Mouse (Mus musculus): ENCODE results near the gene Ddr2. TPM values are rescaled to one million over a fixed set of nuclear protein-coding genes. Genes with fewer than 3 reads are reported as not detected.

Ddr2 gene
- 52.4 and 53.6 TPM in 2 replicates for polyA plus RNA-seq (2014; fragmentation: Nextera tagmentation; extraction: Ambion mirVana)

DNA sequence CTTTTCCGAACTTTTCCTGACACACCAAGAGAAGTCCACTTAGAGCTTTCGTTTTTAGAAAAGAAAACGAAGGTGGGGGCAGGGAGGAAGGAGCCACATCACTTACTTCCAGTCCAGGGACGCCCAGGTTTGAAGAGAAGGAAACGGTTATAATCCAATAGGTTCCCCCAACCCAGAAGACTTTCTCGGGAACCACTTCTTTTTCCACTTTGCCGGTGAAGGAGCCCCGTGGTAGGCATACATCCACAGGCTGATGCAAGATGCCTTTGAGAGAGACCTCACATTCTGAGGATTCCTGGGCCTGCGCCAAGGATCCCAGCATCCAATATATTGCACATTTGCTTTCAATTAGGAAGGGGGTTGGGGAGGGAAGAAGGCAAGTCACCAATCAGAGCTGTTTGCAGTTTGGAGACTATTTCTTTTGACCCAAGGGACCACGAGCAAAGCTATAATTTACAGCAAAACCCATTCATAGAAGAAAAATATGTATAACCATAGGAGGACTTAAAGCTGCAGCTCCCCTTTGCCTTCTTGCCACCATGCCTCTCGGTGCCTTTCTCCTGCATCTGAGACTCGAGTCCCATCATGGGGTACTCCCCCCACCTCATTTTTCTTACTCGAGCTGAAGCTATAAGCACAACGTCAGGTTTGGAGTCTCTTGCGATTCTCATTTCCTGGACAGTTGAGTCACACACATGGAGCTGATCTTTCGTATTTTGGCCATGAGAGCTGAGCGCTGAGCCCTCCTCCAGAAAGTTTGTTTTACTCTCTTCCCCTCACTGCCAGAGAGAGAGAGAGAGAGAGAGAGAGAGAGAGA, at the start of gene Ddr2:
TSS of gene Ddr2 (minus strand) at position 247 of the 817 bp plus-strand sequence.
- peak; percentile 92 for ATAC-seq (ENCODE audit: insufficient read depth)

DNA sequence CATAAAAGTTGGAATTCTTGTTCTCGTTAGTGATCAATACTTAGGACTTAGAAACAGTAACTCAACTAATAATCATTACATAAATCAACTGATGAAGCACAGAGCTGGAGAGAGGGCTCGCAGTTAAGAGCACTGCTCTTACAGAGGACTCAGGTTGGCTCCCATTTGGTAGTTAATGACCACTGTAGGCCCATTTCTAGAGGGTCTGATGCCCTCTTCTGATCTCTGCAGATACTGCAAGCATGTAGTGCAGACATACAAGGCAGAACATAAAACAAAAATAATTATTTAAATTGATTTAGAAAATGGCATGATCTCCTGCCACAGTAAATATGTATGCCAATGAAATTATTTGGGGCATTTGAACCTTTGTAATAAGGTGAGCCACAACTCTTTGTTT, 49.1 kb upstream of the Ddr2 start:
- no peak overlapping the region for H3K4me2 ChIP-seq
- no peaks in the 10 kb centered on the region; the same call in 1 of the 2 replicates for H3K4me1 ChIP-seq (ENCODE audit: insufficient read depth)
- H3K27ac ChIP-seq (ENCODE audit: low read depth), result no peak overlapping the region
- no peaks in the 10 kb centered on the region for H3K9me3 ChIP-seq (ENCODE audit: low read depth, low read length)
- H3K4me3 ChIP-seq (ENCODE audit: low read depth, low read length), result no peak overlapping the region
- ATAC-seq (ENCODE audit: insufficient read depth) (no peak), DNase-seq (no peak)
- peaks cover 46% of the 10 kb centered on the region for H3K36me3 ChIP-seq (ENCODE audit: insufficient read depth)
- 88% methylated on average over 2 of the region's 2 CpGs for WGBS
- no peak overlapping the region for H3K9ac ChIP-seq
- TF ChIP-seq CTCF (IDR thresholded peaks at IDR 0.05; ENCODE audit: low read depth), result 0 out of 2 replicates have a peak, but pooled peaks have one; percentile 4
- no peaks in the 10 kb centered on the region for H3K27me3 ChIP-seq (ENCODE audit: insufficient read depth, low read length)

More for the DNA sequence above, at the start of gene Ddr2:
- Histone ChIP-seq H3K27ac (ENCODE audit: low read depth) (peak within 1 kb of the TSS; percentile 88), H3K9me3 (ENCODE audit: low read depth, low read length) (no peaks in the 10 kb centered on the region), H3K27me3 (ENCODE audit: insufficient read depth, low read length) (no peaks in the 10 kb centered on the region), H3K4me1 (ENCODE audit: insufficient read depth) (peaks cover 6% of the 10 kb centered on the region; the same call in 1 of the 2 replicates), H3K4me3 (ENCODE audit: low read depth, low read length) (peak within 1 kb of the TSS; percentile 43), H3K9ac (peak within 1 kb of the TSS; percentile 63), H3K4me2 (peak within 1 kb of the TSS; percentile 67), H3K36me3 (ENCODE audit: insufficient read depth) (no peaks in the 10 kb centered on the region)
- peak; percentile 95 for DNase-seq
- no peak for TF ChIP-seq CTCF (IDR thresholded peaks at IDR 0.05; ENCODE audit: low read depth)
- WGBS, result 25% methylated on average over 17 of the region's 17 CpGs

DNA sequence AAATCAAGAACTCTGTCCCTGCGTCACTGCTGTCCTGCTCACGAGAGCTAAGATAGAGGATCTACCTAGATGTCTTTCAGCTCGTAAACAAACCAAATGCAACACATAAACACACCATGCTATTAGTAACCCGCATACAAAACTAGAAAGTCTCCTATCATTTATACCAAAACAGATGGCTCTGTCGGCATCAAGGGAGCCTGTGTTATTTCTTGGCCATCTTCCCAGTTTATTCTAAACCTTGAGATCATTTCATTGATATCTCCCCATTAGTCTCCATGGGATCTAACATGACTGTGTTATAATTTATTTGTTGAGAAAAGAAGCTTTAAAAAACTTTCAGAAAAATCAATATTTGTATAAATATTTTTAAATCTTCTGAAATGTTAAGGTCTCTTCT, 45.2 kb upstream of the Ddr2 start:
- 58% methylated on average over 5 of the region's 5 CpGs for WGBS
- Histone ChIP-seq H3K4me2 (no peak overlapping the region), H3K4me3 (ENCODE audit: low read depth, low read length) (no peak overlapping the region), H3K9ac (no peak overlapping the region), H3K27ac (ENCODE audit: low read depth) (no peak overlapping the region), H3K4me1 (ENCODE audit: insufficient read depth) (no peaks in the 10 kb centered on the region), H3K9me3 (ENCODE audit: low read depth, low read length) (no peaks in the 10 kb centered on the region), H3K27me3 (ENCODE audit: insufficient read depth, low read length) (no peaks in the 10 kb centered on the region), H3K36me3 (ENCODE audit: insufficient read depth) (peaks cover 40% of the 10 kb centered on the region)
- DNase-seq (no peak), ATAC-seq (ENCODE audit: insufficient read depth) (no peak)
- no peak for TF ChIP-seq CTCF (IDR thresholded peaks at IDR 0.05; ENCODE audit: low read depth)

DNA sequence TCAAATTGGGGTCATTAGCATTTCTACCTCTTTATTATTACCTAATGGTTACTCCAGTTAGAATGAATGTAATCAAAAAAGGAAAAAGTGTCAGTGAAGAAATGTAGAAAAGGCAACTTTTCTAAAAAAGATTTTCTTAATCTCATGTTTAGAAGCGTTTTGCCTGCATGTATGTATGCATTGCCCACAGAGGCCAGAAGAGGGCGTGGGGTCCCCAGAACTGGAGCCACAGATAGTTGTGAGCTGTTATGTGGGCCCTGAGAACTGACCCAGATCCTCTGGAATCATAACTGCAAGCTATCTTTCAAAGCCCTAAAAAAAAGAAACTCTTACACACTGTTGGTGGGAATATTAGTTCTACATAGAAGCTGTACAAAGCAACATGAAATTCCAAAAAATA, 44.7 kb upstream of the Ddr2 start:
- Histone ChIP-seq H3K4me1 (ENCODE audit: insufficient read depth) (no peaks in the 10 kb centered on the region), H3K36me3 (ENCODE audit: insufficient read depth) (peaks cover 36% of the 10 kb centered on the region), H3K9me3 (ENCODE audit: low read depth, low read length) (no peaks in the 10 kb centered on the region), H3K9ac (no peak overlapping the region), H3K27me3 (ENCODE audit: insufficient read depth, low read length) (no peaks in the 10 kb centered on the region), H3K4me3 (ENCODE audit: low read depth, low read length) (no peak overlapping the region), H3K27ac (ENCODE audit: low read depth) (no peak overlapping the region), H3K4me2 (no peak overlapping the region)
- ATAC-seq (ENCODE audit: insufficient read depth) (no peak), DNase-seq (no peak)
- 73% methylated on average over 2 of the region's 2 CpGs for WGBS
- TF ChIP-seq CTCF (IDR thresholded peaks at IDR 0.05; ENCODE audit: low read depth), result peak; percentile 26; the same call in 1 of the 2 replicates

DNA sequence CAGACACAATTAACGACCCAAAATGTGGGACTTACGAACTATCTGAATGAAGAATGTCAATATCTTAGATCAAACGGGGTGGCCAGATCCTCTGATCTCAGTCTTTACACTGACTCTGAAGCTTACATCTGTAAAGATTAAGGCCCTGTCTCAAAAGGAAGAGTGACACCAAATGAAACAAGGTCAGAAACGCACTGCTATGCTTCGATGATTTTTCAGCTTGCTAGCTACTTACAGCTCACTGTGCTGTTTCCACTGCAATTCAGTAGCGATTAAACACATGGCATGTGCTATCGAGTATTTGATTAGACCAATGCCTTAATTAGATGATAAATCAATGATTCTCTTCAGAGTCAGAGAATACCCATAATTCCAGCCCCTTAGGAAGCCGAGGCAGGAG, 43.4 kb upstream of the Ddr2 start:
- WGBS, result 68% methylated on average over 8 of the region's 8 CpGs
- Histone ChIP-seq H3K4me2 (no peak overlapping the region), H3K27ac (ENCODE audit: low read depth) (no peak overlapping the region), H3K4me1 (ENCODE audit: insufficient read depth) (no peaks in the 10 kb centered on the region), H3K9me3 (ENCODE audit: low read depth, low read length) (no peaks in the 10 kb centered on the region), H3K4me3 (ENCODE audit: low read depth, low read length) (no peak overlapping the region), H3K27me3 (ENCODE audit: insufficient read depth, low read length) (no peaks in the 10 kb centered on the region), H3K9ac (no peak overlapping the region), H3K36me3 (ENCODE audit: insufficient read depth) (peaks cover 39% of the 10 kb centered on the region)
- DNase-seq (no peak), ATAC-seq (ENCODE audit: insufficient read depth) (no peak)
- TF ChIP-seq CTCF (IDR thresholded peaks at IDR 0.05; ENCODE audit: low read depth), result no peak

DNA sequence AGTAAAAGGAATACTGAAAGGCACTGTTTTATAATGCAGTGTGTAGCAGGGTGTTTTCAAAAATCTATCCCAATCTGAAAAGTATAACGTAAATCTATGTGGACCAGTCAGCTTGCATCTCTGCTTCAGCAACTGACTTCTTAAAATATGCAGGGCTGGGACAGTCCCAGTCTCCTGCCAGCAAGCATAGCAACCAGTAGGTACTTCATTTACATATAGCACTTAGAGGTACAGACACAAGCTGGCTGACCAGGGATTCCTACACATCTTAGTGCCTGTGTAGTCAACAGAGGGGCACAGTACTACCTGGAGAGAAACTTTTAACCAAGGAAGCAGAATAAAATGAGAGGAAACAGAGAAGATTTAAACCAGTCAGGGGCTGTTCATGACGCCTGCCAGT, 42.0 kb upstream of the Ddr2 start:
- no peak overlapping the region for H3K4me3 ChIP-seq (ENCODE audit: low read depth, low read length)
- TF ChIP-seq CTCF (IDR thresholded peaks at IDR 0.05; ENCODE audit: low read depth), result no peak
- DNase-seq, result no peak
- no peaks in the 10 kb centered on the region for H3K27me3 ChIP-seq (ENCODE audit: insufficient read depth, low read length)
- H3K4me2 ChIP-seq, result no peak overlapping the region
- H3K36me3 ChIP-seq (ENCODE audit: insufficient read depth), result peaks cover 38% of the 10 kb centered on the region; the same call in 1 of the 2 replicates
- no peaks in the 10 kb centered on the region for H3K9me3 ChIP-seq (ENCODE audit: low read depth, low read length)
- WGBS, result 82% methylated on average over 2 of the region's 2 CpGs
- H3K9ac ChIP-seq, result no peak overlapping the region
- ATAC-seq (ENCODE audit: insufficient read depth), result no peak
- no peak overlapping the region for H3K27ac ChIP-seq (ENCODE audit: low read depth)
- H3K4me1 ChIP-seq (ENCODE audit: insufficient read depth), result no peaks in the 10 kb centered on the region

DNA sequence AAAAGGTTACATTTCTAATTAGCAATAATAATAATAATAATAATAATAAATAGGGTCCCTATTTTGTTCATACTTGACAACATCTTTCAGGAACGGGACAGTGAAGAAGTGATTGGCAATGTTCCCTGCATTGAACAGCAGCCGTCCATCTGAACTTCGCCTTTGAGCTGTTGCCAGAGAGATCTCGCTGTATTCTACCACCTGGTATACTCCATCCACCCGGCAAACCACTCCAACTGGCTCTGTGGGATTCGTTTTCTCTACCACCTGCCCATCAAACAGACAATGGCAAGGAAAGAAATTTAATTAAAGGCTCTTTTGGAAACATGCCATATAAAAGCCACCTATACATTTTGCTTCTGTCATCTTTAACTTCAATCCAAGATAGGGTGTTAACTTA, 40.3 kb upstream of the Ddr2 start:
- Histone ChIP-seq H3K9ac (no peak overlapping the region), H3K27ac (ENCODE audit: low read depth) (no peak overlapping the region), H3K27me3 (ENCODE audit: insufficient read depth, low read length) (no peaks in the 10 kb centered on the region), H3K9me3 (ENCODE audit: low read depth, low read length) (no peaks in the 10 kb centered on the region), H3K4me2 (no peak overlapping the region), H3K36me3 (ENCODE audit: insufficient read depth) (peaks cover 29% of the 10 kb centered on the region; the same call in 1 of the 2 replicates), H3K4me1 (ENCODE audit: insufficient read depth) (no peaks in the 10 kb centered on the region), H3K4me3 (ENCODE audit: low read depth, low read length) (no peak overlapping the region)
- WGBS, result 79% methylated on average over 6 of the region's 6 CpGs
- TF ChIP-seq CTCF (IDR thresholded peaks at IDR 0.05; ENCODE audit: low read depth), result no peak
- DNase-seq (no peak), ATAC-seq (ENCODE audit: insufficient read depth) (no peak)

All from lung, embryonic 14.5 days (tissue).